Mouse (Mus musculus) testis, postnatal 14 days (tissue): ENCODE measurements around the gene Mgat4d.
"Not testable (repeated sequence)": the region's sequence is repeated elsewhere in the genome, so short reads cannot be mapped to it uniquely, and the experiment has no call there.

Experiments used
- DNase-seq: peaks from one replicate; pipeline ENCODE4 v3.0.0; 2021; ENCODE audit warnings: low spot score

Gene Mgat4d

DNA sequence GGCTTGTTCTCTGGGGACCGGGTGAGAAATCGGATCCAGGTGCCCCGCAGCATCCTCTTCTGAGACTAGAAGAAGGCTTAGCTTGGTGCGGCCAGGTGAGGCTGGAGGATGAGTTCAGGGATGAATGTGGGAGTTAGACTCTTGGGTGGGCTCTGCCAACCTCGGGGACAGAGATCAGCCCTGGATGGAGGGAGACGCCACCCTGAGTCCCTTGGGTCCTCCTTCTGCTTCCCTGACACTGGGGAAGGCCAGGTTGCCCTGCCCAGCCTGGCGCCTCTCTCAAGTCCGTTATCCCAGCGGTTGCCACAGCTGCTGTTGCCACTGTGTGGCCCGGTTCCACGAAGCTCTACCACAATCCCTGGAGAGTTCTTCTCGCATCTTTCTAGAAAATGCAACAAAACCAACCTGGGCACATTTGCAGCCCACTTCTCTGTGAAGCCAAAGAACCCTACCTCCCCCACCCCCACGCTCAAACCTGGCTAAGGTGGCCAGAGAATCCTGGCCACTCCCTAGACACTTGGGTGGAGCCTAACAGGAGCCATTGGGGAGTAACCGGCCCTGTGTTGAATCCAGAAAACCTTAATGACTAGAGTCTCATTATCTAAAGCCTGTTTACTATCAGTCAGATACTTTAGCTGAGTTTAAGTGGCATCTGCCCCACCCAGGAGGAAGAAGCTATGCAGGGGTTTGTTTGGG, 41.9 kb downstream of the Mgat4d start:
- no peak for DNase-seq

- no peak for DNase-seq
These were observed 44.2 kb downstream of the Mgat4d start for GRCm38 (mm10) chr8:83392521-83392920.

GRCm38 (mm10) chr8:83394325-83394724, 46.1 kb downstream of the Mgat4d start:
- DNase-seq: no peak

DNA sequence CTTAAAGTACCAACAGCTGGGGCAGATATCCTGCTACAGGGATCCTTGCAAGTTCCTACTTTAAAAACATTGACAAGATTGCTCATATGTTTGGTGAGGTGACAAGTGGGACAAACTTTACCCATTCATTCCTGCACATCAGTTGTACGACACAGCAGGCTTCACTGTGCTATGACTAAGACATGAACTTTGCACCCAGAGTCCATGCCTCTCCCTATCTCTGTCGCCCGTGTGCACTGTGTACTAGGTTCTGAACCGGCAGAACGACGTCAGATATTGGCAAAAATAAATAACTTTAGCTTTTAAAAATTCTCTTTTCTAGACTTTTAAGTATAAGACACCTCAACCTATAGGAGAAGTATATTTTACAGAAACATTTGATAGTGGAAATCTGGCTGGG, 48.4 kb downstream of the Mgat4d start:
- DNase-seq: no peak

- no peak for DNase-seq
These were observed 49.5 kb downstream of the Mgat4d start for GRCm38 (mm10) chr8:83397726-83398125.

GRCm38 (mm10) chr8:83405548-83405947, 57.3 kb downstream of the Mgat4d start:
- DNase-seq: no peak

DNA sequence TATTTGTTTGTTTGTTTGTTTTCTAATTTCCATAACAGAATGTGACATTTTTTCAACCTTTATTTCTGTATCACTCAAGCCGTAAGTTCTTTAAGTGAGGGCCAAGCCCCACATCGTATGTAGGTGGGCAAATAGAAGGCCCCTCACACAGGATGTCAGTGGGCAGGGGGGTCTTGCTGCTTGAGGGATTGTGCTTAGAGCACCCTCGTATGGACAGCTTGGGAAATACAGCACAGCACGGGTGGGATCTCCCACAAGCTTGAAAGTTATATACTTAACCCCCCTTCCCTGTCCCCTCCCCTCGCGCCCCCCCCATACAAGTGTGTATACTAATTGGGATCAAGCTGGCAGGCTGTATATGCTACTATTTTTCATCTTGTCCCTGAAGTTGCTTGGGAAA, 58.6 kb downstream of the Mgat4d start:
- no peak for DNase-seq

DNA sequence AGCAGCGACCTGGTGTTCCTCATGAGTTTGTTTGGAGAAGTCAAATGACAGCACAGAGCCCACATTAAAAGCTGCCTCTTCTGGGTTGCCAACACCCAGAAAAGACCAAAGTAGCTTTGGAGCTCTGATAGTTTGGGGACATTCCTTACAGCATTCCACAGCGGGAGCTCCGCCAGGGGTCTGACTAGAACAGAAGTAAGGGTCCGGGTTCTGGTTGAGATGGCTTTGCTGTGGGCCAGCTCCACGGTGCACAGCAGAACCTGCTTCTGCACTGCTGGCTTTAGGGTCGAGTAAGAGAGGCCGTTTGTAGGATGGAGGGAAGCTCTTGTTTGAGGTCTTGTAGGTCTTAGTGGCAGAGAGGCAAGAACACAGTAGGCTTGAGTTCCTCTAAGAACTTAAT, 60.2 kb downstream of the Mgat4d start:
- no peak for DNase-seq

GRCm38 (mm10) chr8:83416878-83417277, 68.6 kb downstream of the Mgat4d start:
- DNase-seq: no peak

DNA sequence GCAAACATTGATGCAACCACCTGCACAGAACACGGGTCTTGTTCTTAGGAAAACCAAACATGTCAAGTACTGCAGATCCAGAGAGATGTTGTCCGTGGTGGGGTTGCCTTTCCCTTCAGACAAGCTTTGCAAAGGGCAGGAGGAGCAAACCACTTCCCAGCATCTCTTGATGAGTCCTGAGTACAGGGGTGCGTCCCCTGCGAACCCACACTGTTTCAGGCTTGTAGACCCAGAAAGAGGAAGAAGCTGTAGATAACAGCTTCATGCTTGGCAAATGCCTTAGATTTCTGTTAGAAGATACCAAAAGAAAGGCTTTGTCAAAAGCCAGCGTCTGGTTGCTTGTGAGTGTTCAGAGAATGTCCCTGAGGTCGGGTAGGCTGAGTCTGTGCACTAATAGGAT, 69.7 kb downstream of the Mgat4d start:
- DNase-seq: no peak

DNA sequence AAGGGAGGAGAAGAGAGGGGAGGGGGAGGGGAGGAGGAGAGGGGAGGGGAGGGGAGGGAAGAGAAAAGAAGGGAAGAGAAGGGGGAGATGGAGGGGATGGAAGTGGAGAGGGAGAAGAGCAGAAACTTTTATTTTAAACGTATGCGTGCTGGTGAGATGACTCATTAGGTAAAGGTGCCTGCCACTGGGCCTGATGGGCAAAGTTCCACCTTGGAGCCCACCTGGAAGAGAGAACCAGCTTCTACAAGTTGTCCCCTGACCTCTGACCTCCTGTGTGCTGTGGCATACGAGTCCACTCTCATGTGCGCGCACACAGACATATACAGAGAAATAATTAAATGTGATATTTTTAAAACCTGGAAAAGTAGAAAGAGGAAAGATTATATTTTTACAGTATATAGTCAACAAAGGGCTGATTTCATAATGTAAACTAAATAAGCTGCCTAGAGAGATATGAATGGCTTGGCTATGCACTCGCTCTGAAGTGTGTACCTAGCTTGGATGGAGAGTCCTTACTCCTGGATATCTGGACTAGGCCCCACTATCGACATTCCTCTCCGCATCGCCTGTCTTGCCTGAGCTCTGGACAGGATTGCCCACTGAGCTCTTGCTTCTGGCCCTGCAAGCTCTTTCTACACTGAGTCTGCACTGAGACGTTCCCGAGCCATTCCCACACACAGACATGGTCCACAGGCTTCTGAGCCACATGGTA, 70.7 kb downstream of the Mgat4d start:
- no peak for DNase-seq

DNA sequence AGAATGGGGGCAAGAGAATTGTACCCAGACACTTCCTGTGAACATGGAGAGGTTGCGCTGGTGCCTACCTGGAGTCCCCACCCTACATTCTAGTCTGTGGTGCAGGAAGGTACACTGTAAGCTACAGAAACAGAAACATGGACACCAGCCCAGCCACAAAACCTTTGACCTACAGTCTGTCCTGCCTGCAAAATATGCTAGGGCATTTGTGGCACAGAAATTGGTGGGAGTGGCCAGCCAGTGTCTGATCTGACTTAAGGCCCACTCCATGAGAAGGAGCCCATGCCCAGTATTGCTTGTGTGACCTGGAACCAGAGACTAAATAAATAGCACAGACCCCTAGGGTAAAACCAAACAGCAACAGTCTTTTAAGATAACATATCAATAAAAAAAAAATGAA, 73.1 kb downstream of the Mgat4d start:
- no peak for DNase-seq

GRCm38 (mm10) chr8:83423032-83423825, 75.0 kb downstream of the Mgat4d start:
- DNase-seq: no peak

- no peak for DNase-seq
These were observed 76.9 kb downstream of the Mgat4d start for GRCm38 (mm10) chr8:83425202-83425601.

GRCm38 (mm10) chr8:83426104-83426759, 78.0 kb downstream of the Mgat4d start:
- no peak for DNase-seq

DNA sequence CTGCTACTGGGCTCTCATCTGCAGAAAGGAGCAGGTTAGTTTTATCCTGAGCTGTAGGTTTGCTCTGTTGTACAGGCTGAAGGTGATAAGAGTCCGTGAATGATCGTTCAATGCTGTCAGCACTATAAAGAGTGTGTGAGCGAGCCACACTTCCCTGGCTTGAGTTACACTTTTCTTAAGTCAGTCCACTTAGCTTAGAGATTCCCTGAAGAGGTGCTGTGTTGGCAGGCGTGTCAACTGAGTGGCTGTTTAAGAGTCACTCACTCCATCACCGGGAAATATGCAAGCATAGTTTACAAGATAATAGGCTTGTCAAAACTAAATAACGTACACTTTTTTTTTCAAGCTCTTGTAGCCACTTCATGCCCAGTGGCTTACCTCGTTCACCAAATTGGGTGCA, 78.7 kb downstream of the Mgat4d start:
- DNase-seq: no peak

GRCm38 (mm10) chr8:83428621-83429020, 80.3 kb downstream of the Mgat4d start:
- not testable (repeated sequence) for DNase-seq

- no peak for DNase-seq
These were observed 80.8 kb downstream of the Mgat4d start for GRCm38 (mm10) chr8:83429071-83429524.
